Mouse (Mus musculus) urinary bladder, postnatal 36 days (tissue): Measurements from ENCODE around the gene Gm3047.
"Not testable (repeated sequence)": the region's sequence is repeated elsewhere in the genome, so short reads cannot be mapped to it uniquely, and the experiment has no call there.

Experiments
- DNase-seq, 2 experiments: peaks; one replicate each; pipeline ENCODE4 v3.0.0; 2022; ENCODE audit warnings: low spot score in 2 of 2, mixed read lengths in 1 of 2

Gm3047 gene

GRCm38 (mm10) chr14:4555105-4555504 lies at the start of gene Gm3047:
Gene Gm3047 (plus strand): TSS chr14:4555405.
- DNase-seq = not testable (repeated sequence)
